Mouse (Mus musculus): Measurements from ENCODE around the gene Gatad1. TPM values are rescaled to one million over a fixed set of nuclear protein-coding genes. Genes with fewer than 3 reads are reported as not detected.

Gene Gatad1
- polyA plus RNA-seq (2012; ENCODE audit: low replicate concordance), result 23.5 and 35.2 TPM in 2 replicates

DNA sequence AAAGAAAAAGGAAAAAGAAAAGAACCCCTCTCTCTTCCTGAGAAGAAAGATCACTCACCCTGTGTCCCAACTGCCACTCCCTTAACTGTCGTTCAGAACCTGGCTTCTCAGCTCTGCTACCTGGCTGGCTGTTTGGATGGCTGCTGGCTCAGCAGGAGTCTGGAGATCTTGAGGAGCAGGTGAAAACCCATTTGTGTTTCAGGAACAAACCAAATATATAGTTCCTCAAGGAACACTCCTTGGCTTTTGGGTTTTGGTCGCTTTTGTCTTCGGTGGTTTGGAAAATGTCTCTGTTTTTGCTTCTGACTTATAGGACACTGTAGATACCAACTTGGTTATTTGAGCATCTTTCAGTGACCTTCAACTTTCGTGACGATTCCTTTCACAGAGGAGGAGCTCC lies at the start of gene Gatad1:
Gatad1 (minus strand) TSS at position 101 of the 400 bp plus-strand sequence.

GRCm38 (mm10) chr5:3650881-3651280 lies 6.1 kb downstream of the Gatad1 start, which contains the start of gene Tmbim7:
TSS of gene Tmbim7 (plus strand) at chr5:3651181.

GRCm38 (mm10) chr5:3596399-3596766 lies 60.6 kb downstream of the Gatad1 start, which contains the start of gene Rbm48:
TSS of gene Rbm48 (minus strand) at chr5:3596585.

GRCm38 (mm10) chr5:3595693-3596398 lies 61.1 kb downstream of the Gatad1 start, which contains the start of gene Pex1:
TSS of gene Pex1 (plus strand) at chr5:3596066.

Other genes starting within 250 kb of the Gatad1 start
- gene Fam133b, start 113.4 kb downstream of the Gatad1 start, polyA plus RNA-seq (2012; ENCODE audit: low replicate concordance), result 6.4 and 18.0 TPM in 2 replicates
- 0.49 and 0.57 TPM in 2 replicates for gene 1700109H08Rik, start 85.6 kb downstream of the Gatad1 start, polyA plus RNA-seq (2012; ENCODE audit: low replicate concordance)
- 1.6 and 4.0 TPM in 2 replicates for gene Pex1, start 61.1 kb downstream of the Gatad1 start, polyA plus RNA-seq (2012; ENCODE audit: low replicate concordance)
- gene Rbm48, start 60.6 kb downstream of the Gatad1 start, polyA plus RNA-seq (2012; ENCODE audit: low replicate concordance), result 4.5 and 4.7 TPM in 2 replicates
- gene Tmbim7, start 6.0 kb downstream of the Gatad1 start, polyA plus RNA-seq (2012; ENCODE audit: low replicate concordance), result not detected in 2 replicates
- 10.9 and 15.7 TPM in 2 replicates for gene Ankib1, start 145.7 kb upstream of the Gatad1 start, polyA plus RNA-seq (2012; ENCODE audit: low replicate concordance)
- gene Krit1, start 146.0 kb upstream of the Gatad1 start, polyA plus RNA-seq (2012; ENCODE audit: low replicate concordance), result 7.4 TPM in 2 replicates
- gene Lrrd1, start 188.0 kb upstream of the Gatad1 start, polyA plus RNA-seq (2012; ENCODE audit: low replicate concordance), result 0.07 TPM in 1 of 2 replicates, not detected in the other
- 0.61 and 0.73 TPM in 2 replicates for gene Mterf1a, start 236.7 kb upstream of the Gatad1 start, polyA plus RNA-seq (2012; ENCODE audit: low replicate concordance)